Mouse (Mus musculus) embryonic facial prominence, embryonic 14.5 days (tissue): ENCODE data around the gene Lamc3. TPM values are rescaled to one million over a fixed set of nuclear protein-coding genes. Genes with fewer than 3 reads are reported as not detected.
A peak's percentile ranks its signal among the peaks of the same experiment; 100 is the strongest.

Experiments used
- ATAC-seq: fragments of 200-750 bp; cut with Nextera tagmentation; 2 replicates; pipeline ENCODE4 v1.8.0; 2017; ENCODE audit warnings: low read depth, moderate number of reproducible peaks, moderate TSS enrichment
- DNase-seq: peaks from one replicate; pipeline ENCODE4 v3.0.0-alpha.2; 2015; ENCODE audit warnings: low spot score
- H3K27ac ChIP-seq: fragments of 300-500 bp; sonication (generic); replicated peaks from 2 replicates; pipeline ENCODE4 v1.5.1; 2014; ENCODE audit warnings: low read depth, mild to moderate bottlenecking, low read length, moderate library complexity
- H3K27me3 ChIP-seq: fragments of 300-500 bp; sonication (generic); replicated peaks from 2 replicates; pipeline ENCODE4 v1.6.1; 2014; ENCODE audit warnings: low read length; ENCODE audit not compliant: control insufficient read depth, insufficient read depth
- H3K36me3 ChIP-seq: fragments of 300-500 bp; sonication (generic); 2 replicates; pipeline ENCODE4 v1.6.1; 2014; ENCODE audit warnings: low read length, mixed read lengths; ENCODE audit not compliant: control insufficient read depth, insufficient read depth
- H3K4me1 ChIP-seq: fragments of 300-500 bp; sonication (generic); 2 replicates; pipeline ENCODE4 v1.6.1; 2014; ENCODE audit warnings: antibody characterized with exemption, low read length; ENCODE audit not compliant: control insufficient read depth, insufficient read depth
- H3K4me2 ChIP-seq: fragments of 300-500 bp; sonication (generic); 2 replicates; pipeline ENCODE4 v1.6.1; 2014; ENCODE audit warnings: low read depth, mild to moderate bottlenecking, low read length, moderate library complexity, mixed read lengths
- H3K4me3 ChIP-seq: fragments of 300-500 bp; sonication (generic); 2 replicates; pipeline ENCODE4 v1.5.1; 2014; ENCODE audit warnings: low read depth, mild to moderate bottlenecking, low read length
- H3K9ac ChIP-seq: fragments of 300-500 bp; sonication (generic); 2 replicates; pipeline ENCODE4 v1.6.1; 2014; ENCODE audit warnings: low read depth, mild to moderate bottlenecking, low read length, moderate library complexity, mixed read lengths
- H3K9me3 ChIP-seq: fragments of 300-500 bp; sonication (generic); 2 replicates; pipeline ENCODE4 v1.6.1; 2016; ENCODE audit warnings: low read length; ENCODE audit not compliant: control insufficient read depth
- WGBS: fragments of 180-500 bp; shearing (Covaris S2); extraction: QIAGEN DNeasy Blood & Tissue Kit; methylation state at CpG from one replicate; pipeline ENCODE4 v1.1.7; 2014; 5-methylcytosine and 5-hydroxymethylcytosine counted together
- polyA plus RNA-seq: library from polyadenylated mRNA; unstranded; fragments of >200 nt; fragmentation: Nextera tagmentation; extraction: Ambion mirVana; gene quantifications from 2 replicates; pipeline ENCODE4 v1.2.1, GENCODE M21; 2014

Gene Lamc3
- polyA plus RNA-seq, 1 experiment from 2014 or later: 2.2 TPM

- no peak for ATAC-seq
- Histone ChIP-seq H3K4me2 (peak overlapping the region; percentile 96), H3K27me3 (no peaks in the 10 kb centered on the region), H3K9ac (peak overlapping the region; percentile 76), H3K27ac (no peak overlapping the region), H3K4me3 (peak overlapping the region; percentile 74), H3K36me3 (0 out of 2 replicates have a peak, but pooled peaks cover 7% of the 10 kb centered on the region), H3K9me3 (no peaks in the 10 kb centered on the region), H3K4me1 (peaks cover 5% of the 10 kb centered on the region)
- DNase-seq: peak; percentile 30
- 20% methylated on average over 9 of the region's 9 CpGs for WGBS
These were observed 63.9 kb downstream of the Lamc3 start for GRCm38 (mm10) chr2:31950966-31951365.

- H3K9ac ChIP-seq: no peak overlapping the region
These were observed 65.1 kb downstream of the Lamc3 start for GRCm38 (mm10) chr2:31952236-31952635.

GRCm38 (mm10) chr2:31952725-31953124 lies 65.6 kb downstream of the Lamc3 start:
- Histone ChIP-seq H3K36me3 (0 out of 2 replicates have a peak, but pooled peaks cover 7% of the 10 kb centered on the region), H3K4me1 (peaks cover 5% of the 10 kb centered on the region), H3K27ac (no peak overlapping the region), H3K4me2 (no peak overlapping the region), H3K4me3 (no peak overlapping the region), H3K9ac (no peak overlapping the region), H3K9me3 (no peaks in the 10 kb centered on the region), H3K27me3 (no peaks in the 10 kb centered on the region)
- ATAC-seq: no peak
- WGBS: 88% methylated on average over 3 of the region's 3 CpGs
- DNase-seq: no peak

More at GRCm38 (mm10) chr2:31952236-31952635, 65.1 kb downstream of the Lamc3 start:
- Histone ChIP-seq H3K27me3 (no peaks in the 10 kb centered on the region), H3K4me1 (peaks cover 5% of the 10 kb centered on the region), H3K4me3 (no peak overlapping the region), H3K9me3 (no peaks in the 10 kb centered on the region), H3K36me3 (0 out of 2 replicates have a peak, but pooled peaks cover 7% of the 10 kb centered on the region), H3K27ac (no peak overlapping the region), H3K4me2 (no peak overlapping the region)
- no peak for DNase-seq
- no peak for ATAC-seq
- 86% methylated on average over 10 of the region's 10 CpGs for WGBS

GRCm38 (mm10) chr2:31953687-31954086 lies 66.6 kb downstream of the Lamc3 start:
- Histone ChIP-seq H3K9me3 (no peaks in the 10 kb centered on the region), H3K9ac (no peak overlapping the region), H3K27ac (no peak overlapping the region), H3K4me1 (peaks cover 5% of the 10 kb centered on the region), H3K4me2 (no peak overlapping the region), H3K27me3 (no peaks in the 10 kb centered on the region), H3K4me3 (no peak overlapping the region), H3K36me3 (0 out of 2 replicates have a peak, but pooled peaks cover 7% of the 10 kb centered on the region)
- 63% methylated on average over 8 of the region's 8 CpGs for WGBS
- ATAC-seq (no peak), DNase-seq (no peak)

GRCm38 (mm10) chr2:31954779-31955181 lies 67.7 kb downstream of the Lamc3 start:
- 0 out of 2 replicates have a peak, but pooled peaks cover 7% of the 10 kb centered on the region for H3K36me3 ChIP-seq
- no peak overlapping the region for H3K4me2 ChIP-seq
- no peaks in the 10 kb centered on the region for H3K27me3 ChIP-seq
- ATAC-seq: no peak
- H3K4me1 ChIP-seq: peaks cover 5% of the 10 kb centered on the region
- no peaks in the 10 kb centered on the region for H3K9me3 ChIP-seq
- no peak for DNase-seq
- no peak overlapping the region for H3K9ac ChIP-seq
- whole genome bisulfite sequencing: 86% methylated on average over 9 of the region's 9 CpGs
- no peak overlapping the region for H3K4me3 ChIP-seq
- H3K27ac ChIP-seq: no peak overlapping the region

GRCm38 (mm10) chr2:31955686-31956085 lies 68.6 kb downstream of the Lamc3 start:
- Histone ChIP-seq H3K4me3 (no peak overlapping the region), H3K9ac (no peak overlapping the region), H3K27ac (no peak overlapping the region), H3K9me3 (no peaks in the 10 kb centered on the region), H3K4me2 (no peak overlapping the region), H3K27me3 (no peaks in the 10 kb centered on the region), H3K4me1 (peaks cover 3% of the 10 kb centered on the region), H3K36me3 (0 out of 2 replicates have a peak, but pooled peaks cover 7% of the 10 kb centered on the region)
- no peak for DNase-seq
- no peak for ATAC-seq
- 76% methylated on average over 5 of the region's 5 CpGs for WGBS

GRCm38 (mm10) chr2:31957211-31957610 lies 70.1 kb downstream of the Lamc3 start:
- DNase-seq: peak; percentile 10
- Histone ChIP-seq H3K9me3 (no peaks in the 10 kb centered on the region), H3K4me2 (no peak overlapping the region), H3K4me1 (no peaks in the 10 kb centered on the region), H3K27me3 (no peaks in the 10 kb centered on the region), H3K9ac (no peak overlapping the region), H3K4me3 (no peak overlapping the region), H3K36me3 (0 out of 2 replicates have a peak, but pooled peaks cover 7% of the 10 kb centered on the region), H3K27ac (no peak overlapping the region)
- no peak for ATAC-seq
- 86% methylated on average over 10 of the region's 10 CpGs for WGBS

- ATAC-seq (no peak), DNase-seq (no peak)
- no peaks in the 10 kb centered on the region for H3K36me3 ChIP-seq
- no peaks in the 10 kb centered on the region for H3K27me3 ChIP-seq
- WGBS: 90% methylated on average over 8 of the region's 8 CpGs
- no peak overlapping the region for H3K4me3 ChIP-seq
- no peaks in the 10 kb centered on the region for H3K9me3 ChIP-seq
- H3K9ac ChIP-seq: no peak overlapping the region
- H3K4me1 ChIP-seq: no peaks in the 10 kb centered on the region
- H3K27ac ChIP-seq: no peak overlapping the region
- H3K4me2 ChIP-seq: no peak overlapping the region
These were observed 73.9 kb downstream of the Lamc3 start for GRCm38 (mm10) chr2:31960986-31961385.

GRCm38 (mm10) chr2:31961791-31962222 lies 74.7 kb downstream of the Lamc3 start:
- Histone ChIP-seq H3K4me1 (no peaks in the 10 kb centered on the region), H3K36me3 (no peaks in the 10 kb centered on the region), H3K9me3 (no peaks in the 10 kb centered on the region), H3K4me2 (no peak overlapping the region), H3K27me3 (no peaks in the 10 kb centered on the region), H3K27ac (peak overlapping the region; percentile 74), H3K4me3 (no peak overlapping the region), H3K9ac (0 out of 2 replicates have a peak overlapping the region, but pooled peaks have one; percentile 10)
- 53% methylated on average over 4 of the region's 4 CpGs for WGBS
- DNase-seq (no peak), ATAC-seq (no peak)
